Mouse (Mus musculus) regulatory T cell (primary cell): ENCODE data around the gene Khk.

Experiments
- in situ Hi-C: fragments of 300-600 bp; cut with MboI, MseI; formaldehyde crosslinking; loops from one replicate; pipeline ENCODE4 v1.15.1; 2025; ENCODE audit warnings: high pct_unique_total_duplicates

Gene Khk

GRCm38 (mm10) chr5:30912156-30912555 lies 9.1 kb upstream of the Khk start:
- in situ Hi-C loops = loop anchor here (10.0 kb wide), 1 partner anchor 1463 kb away; no protein-coding TSS in a partner anchor

- in situ Hi-C loops = loop anchor here (10.0 kb wide), 1 partner anchor 1462 kb away; no protein-coding TSS in a partner anchor
Measured at GRCm38 (mm10) chr5:30913060-30913841, 8.0 kb upstream of the Khk start, which contains the start of gene Emilin1. TSS of gene Emilin1 (plus strand) at chr5:30913402.

GRCm38 (mm10) chr5:30914101-30914635 lies 7.1 kb upstream of the Khk start:
- in situ Hi-C loops = loop anchor here (10.0 kb wide), 1 partner anchor 1461 kb away; no protein-coding TSS in a partner anchor

GRCm38 (mm10) chr5:30914849-30915248 lies 6.4 kb upstream of the Khk start:
- in situ Hi-C loops = loop anchor here (5.0 to 10.0 kb wide), 2 partner anchors 43 to 1460 kb away; no protein-coding TSS in a partner anchor

- in situ Hi-C loops = loop anchor here (5.0 to 10.0 kb wide), 2 partner anchors 43 to 1459 kb away; no protein-coding TSS in a partner anchor
Measured at GRCm38 (mm10) chr5:30915456-30915855, 5.8 kb upstream of the Khk start.

- in situ Hi-C loops = loop anchor here (5.0 to 10.0 kb wide), 2 partner anchors 44 to 1459 kb away; no protein-coding TSS in a partner anchor
Measured at GRCm38 (mm10) chr5:30915974-30916433, 5.2 kb upstream of the Khk start.

- in situ Hi-C loops = loop anchor here (5.0 to 10.0 kb wide), 2 partner anchors 45 to 1458 kb away; no protein-coding TSS in a partner anchor
Measured at GRCm38 (mm10) chr5:30916841-30917240, 4.4 kb upstream of the Khk start.

GRCm38 (mm10) chr5:30917348-30917747 lies 3.9 kb upstream of the Khk start:
- in situ Hi-C loops = loop anchor here (5.0 to 10.0 kb wide), 2 partner anchors 45 to 1457 kb away; no protein-coding TSS in a partner anchor

GRCm38 (mm10) chr5:30917891-30918670 lies 3.1 kb upstream of the Khk start:
- in situ Hi-C loops = loop anchor here (5.0 to 10.0 kb wide), 2 partner anchors 46 to 1457 kb away; no protein-coding TSS in a partner anchor

- in situ Hi-C loops = loop anchor here (5.0 to 10.0 kb wide), 2 partner anchors 46 to 1456 kb away; no protein-coding TSS in a partner anchor
Measured at GRCm38 (mm10) chr5:30918691-30919090, 2.5 kb upstream of the Khk start.

- in situ Hi-C loops = loop anchor here (5.0 to 10.0 kb wide), 2 partner anchors 48 to 1455 kb away; no protein-coding TSS in a partner anchor
Measured at GRCm38 (mm10) chr5:30919831-30920614, 1.2 kb upstream of the Khk start.

- in situ Hi-C loops = no loop called here
Measured at GRCm38 (mm10) chr5:30920621-30921020, 610 bp upstream of the Khk start.

GRCm38 (mm10) chr5:30922581-30923041 lies 1.4 kb downstream of the Khk start:
- in situ Hi-C loops = no loop called here

- in situ Hi-C loops = no loop called here
Measured at GRCm38 (mm10) chr5:30923119-30923518, 1.9 kb downstream of the Khk start.

GRCm38 (mm10) chr5:30924614-30925013 lies 3.4 kb downstream of the Khk start:
- in situ Hi-C loops = no loop called here

GRCm38 (mm10) chr5:30925217-30925616 lies 4.0 kb downstream of the Khk start:
- in situ Hi-C loops = no loop called here

GRCm38 (mm10) chr5:30926073-30926472 lies 4.8 kb downstream of the Khk start:
- in situ Hi-C loops = no loop called here

- in situ Hi-C loops = no loop called here
Measured at GRCm38 (mm10) chr5:30927945-30928529, 6.8 kb downstream of the Khk start.

GRCm38 (mm10) chr5:30930121-30930520 lies 8.9 kb downstream of the Khk start:
- in situ Hi-C loops = loop anchor here (5.0 kb wide), 1 partner anchor 62 kb away; no protein-coding TSS in a partner anchor

- in situ Hi-C loops = loop anchor here (5.0 kb wide), 1 partner anchor 61 kb away; no protein-coding TSS in a partner anchor
Measured at GRCm38 (mm10) chr5:30930846-30931245, 9.6 kb downstream of the Khk start.
